Mouse (Mus musculus) forebrain, embryonic 16.5 days (tissue): ENCODE results near the gene Pcbp2. TPM values are rescaled to one million over a fixed set of nuclear protein-coding genes. Genes with fewer than 3 reads are reported as not detected.

Experiments
- ATAC-seq: fragments of 200-750 bp; cut with Nextera tagmentation; 2 replicates; pipeline ENCODE4 v1.8.0; 2017; ENCODE audit warnings: mild to moderate bottlenecking, moderate library complexity
- H3K27ac ChIP-seq: fragments of 300-500 bp; sonication (generic); 2 replicates; pipeline ENCODE4 v1.5.1; 2014; ENCODE audit warnings: low read length, control low read depth
- H3K27me3 ChIP-seq: fragments of 300-500 bp; sonication (generic); replicated peaks from 2 replicates; pipeline ENCODE4 v1.6.1; 2014; ENCODE audit warnings: low read length; ENCODE audit not compliant: control insufficient read depth, insufficient read depth
- H3K36me3 ChIP-seq: fragments of 300-500 bp; sonication (generic); 2 replicates; pipeline ENCODE4 v1.6.1; 2014; ENCODE audit not compliant: control insufficient read depth, insufficient read depth
- H3K4me1 ChIP-seq: fragments of 300-500 bp; sonication (generic); replicated peaks from 2 replicates; pipeline ENCODE4 v1.6.1; 2014; ENCODE audit warnings: low read length; ENCODE audit not compliant: control insufficient read depth, insufficient read depth
- H3K4me2 ChIP-seq: fragments of 300-500 bp; sonication (generic); 2 replicates; pipeline ENCODE4 v1.6.1; 2014; ENCODE audit warnings: mild to moderate bottlenecking, low read length, control low read depth
- H3K4me3 ChIP-seq: fragments of 300-500 bp; sonication (generic); replicated peaks from 2 replicates; pipeline ENCODE4 v1.5.1; 2014; ENCODE audit warnings: mild to moderate bottlenecking, low read length, control low read depth
- H3K9ac ChIP-seq: fragments of 300-500 bp; sonication (generic); replicated peaks from 2 replicates; pipeline ENCODE4 v1.6.1; 2014; ENCODE audit warnings: low read depth, low read length, control low read depth
- H3K9me3 ChIP-seq: fragments of 300-500 bp; sonication (generic); 2 replicates; pipeline ENCODE4 v1.6.1; 2016; ENCODE audit warnings: low read length; ENCODE audit not compliant: control insufficient read depth
- WGBS: fragments of 180-500 bp; shearing (Covaris S2); extraction: QIAGEN DNeasy Blood & Tissue Kit; methylation state at CpG from one replicate; pipeline ENCODE4 v1.1.7; 2014; 5-methylcytosine and 5-hydroxymethylcytosine counted together
- polyA plus RNA-seq: library from polyadenylated mRNA; unstranded; fragments of >200 nt; fragmentation: Nextera tagmentation; extraction: Ambion mirVana; gene quantifications from 2 replicates; pipeline ENCODE4 v1.2.1, GENCODE M21; 2015

The Pcbp2 gene
- polyA plus RNA-seq, 1 experiment from 2014 or later, result 144 TPM

GRCm38 (mm10) chr15:102526111-102527002, 56.0 kb downstream of the Pcbp2 start:
- no peaks in the 10 kb centered on the region for H3K27me3 ChIP-seq
- peaks cover 18% of the 10 kb centered on the region for H3K36me3 ChIP-seq
- H3K4me2 ChIP-seq, result no peak overlapping the region
- WGBS, result 86% methylated on average over 6 of the region's 6 CpGs
- ATAC-seq, result no peak
- no peak overlapping the region for H3K4me3 ChIP-seq
- no peak overlapping the region for H3K9ac ChIP-seq
- H3K27ac ChIP-seq, result no peak overlapping the region
- H3K4me1 ChIP-seq, result no peaks in the 10 kb centered on the region
- no peaks in the 10 kb centered on the region for H3K9me3 ChIP-seq

GRCm38 (mm10) chr15:102527936-102528335, 57.6 kb downstream of the Pcbp2 start:
- H3K27ac ChIP-seq, result no peak overlapping the region
- H3K9me3 ChIP-seq, result no peaks in the 10 kb centered on the region
- peaks cover 16% of the 10 kb centered on the region for H3K36me3 ChIP-seq
- no peak overlapping the region for H3K4me2 ChIP-seq
- H3K4me1 ChIP-seq, result no peaks in the 10 kb centered on the region
- ATAC-seq, result no peak
- H3K9ac ChIP-seq, result no peak overlapping the region
- no peaks in the 10 kb centered on the region for H3K27me3 ChIP-seq
- no peak overlapping the region for H3K4me3 ChIP-seq
- 74% methylated on average over 3 of the region's 3 CpGs for WGBS

DNA sequence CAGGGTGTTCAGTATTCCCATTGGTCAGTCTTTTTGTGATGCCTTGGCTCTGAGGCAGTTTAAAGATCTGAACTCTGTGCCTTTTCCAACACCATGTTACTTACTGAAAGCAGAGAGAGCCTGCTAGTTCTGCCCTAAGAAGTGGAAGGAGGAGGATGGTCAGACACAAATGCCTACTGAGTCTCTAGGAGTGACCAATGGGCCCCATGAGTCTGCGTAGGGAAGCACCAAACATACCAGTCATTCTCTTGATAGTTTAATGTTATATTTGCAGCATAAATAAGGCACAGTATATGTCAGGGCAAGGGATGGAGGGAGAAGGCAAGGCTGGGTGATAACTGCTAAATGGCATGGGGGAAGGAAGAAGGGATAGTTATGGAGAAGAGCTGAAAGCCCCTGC, 58.1 kb downstream of the Pcbp2 start:
- Histone ChIP-seq H3K36me3 (peaks cover 16% of the 10 kb centered on the region), H3K27me3 (no peaks in the 10 kb centered on the region), H3K9me3 (no peaks in the 10 kb centered on the region), H3K4me2 (no peak overlapping the region), H3K9ac (no peak overlapping the region), H3K4me3 (no peak overlapping the region), H3K27ac (no peak overlapping the region), H3K4me1 (no peaks in the 10 kb centered on the region)
- ATAC-seq, result no peak
- WGBS, result 90% methylated on average over 1 of the region's 1 CpGs

DNA sequence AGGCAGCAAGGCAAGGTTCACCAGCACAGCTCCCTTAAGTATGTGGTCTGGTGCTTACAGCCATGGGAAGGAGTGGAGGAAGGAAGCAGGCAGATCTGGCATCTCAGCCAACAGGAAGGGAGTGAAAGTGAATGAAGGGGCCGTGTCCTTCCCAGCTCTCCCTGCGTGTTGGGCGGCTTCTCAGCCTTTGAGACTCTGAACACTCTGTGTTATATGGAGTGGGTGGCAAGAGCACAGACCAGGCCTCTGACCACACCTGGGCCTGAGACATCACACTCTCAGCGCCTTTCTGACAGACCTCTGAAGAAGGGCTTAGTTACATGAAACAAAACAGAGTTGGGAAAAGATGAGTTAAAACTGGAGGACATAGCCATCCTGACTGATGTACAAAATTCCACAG, 60.2 kb downstream of the Pcbp2 start:
- H3K4me1 ChIP-seq, result no peaks in the 10 kb centered on the region
- ATAC-seq, result no peak
- no peak overlapping the region for H3K27ac ChIP-seq
- H3K4me2 ChIP-seq, result no peak overlapping the region
- H3K27me3 ChIP-seq, result no peaks in the 10 kb centered on the region
- WGBS, result 77% methylated on average over 4 of the region's 4 CpGs
- H3K9me3 ChIP-seq, result no peaks in the 10 kb centered on the region
- peaks cover 18% of the 10 kb centered on the region for H3K36me3 ChIP-seq
- H3K9ac ChIP-seq, result no peak overlapping the region
- no peak overlapping the region for H3K4me3 ChIP-seq

GRCm38 (mm10) chr15:102531586-102531985, 61.2 kb downstream of the Pcbp2 start:
- Histone ChIP-seq H3K4me3 (no peak overlapping the region), H3K36me3 (peaks cover 18% of the 10 kb centered on the region), H3K9me3 (no peaks in the 10 kb centered on the region), H3K9ac (no peak overlapping the region), H3K27ac (peak overlapping the region; percentile 10; the same call in 1 of the 2 replicates), H3K4me2 (no peak overlapping the region), H3K27me3 (no peaks in the 10 kb centered on the region), H3K4me1 (no peaks in the 10 kb centered on the region)
- WGBS, result 95% methylated on average over 4 of the region's 4 CpGs
- no peak for ATAC-seq

- ATAC-seq, result no peak; the same call in 1 of the 2 replicates
These were observed 62.0 kb downstream of the Pcbp2 start for GRCm38 (mm10) chr15:102532106-102532900.

DNA sequence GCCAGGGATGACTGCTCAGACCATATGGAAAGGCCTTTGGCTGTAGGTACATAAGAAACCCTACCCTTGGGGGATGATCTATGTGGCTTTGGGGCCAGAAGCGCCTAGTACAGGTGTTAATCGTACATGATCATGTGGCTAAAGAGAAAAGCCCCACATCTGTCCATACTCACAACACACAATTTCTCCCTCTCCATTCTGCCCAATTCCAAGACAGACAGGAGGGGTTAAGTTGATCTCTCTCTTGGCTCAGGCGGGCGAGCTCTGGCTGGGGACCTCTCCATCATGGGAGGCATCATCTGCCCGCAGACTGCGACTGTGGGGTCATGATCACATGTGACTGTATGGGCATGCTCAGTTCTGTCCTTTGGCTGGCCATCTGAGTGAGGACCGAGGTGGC, 63.6 kb downstream of the Pcbp2 start:
- Histone ChIP-seq H3K9me3 (no peaks in the 10 kb centered on the region), H3K27me3 (no peaks in the 10 kb centered on the region), H3K27ac (no peak overlapping the region), H3K4me1 (no peaks in the 10 kb centered on the region), H3K4me3 (no peak overlapping the region), H3K9ac (no peak overlapping the region), H3K4me2 (no peak overlapping the region), H3K36me3 (peaks cover 15% of the 10 kb centered on the region)
- WGBS, result 93% methylated on average over 7 of the region's 7 CpGs
- ATAC-seq, result no peak

More at GRCm38 (mm10) chr15:102532106-102532900, 62.0 kb downstream of the Pcbp2 start:
- Histone ChIP-seq H3K27me3 (no peaks in the 10 kb centered on the region), H3K27ac (peak overlapping the region; percentile 79), H3K4me2 (no peak overlapping the region), H3K9me3 (no peaks in the 10 kb centered on the region), H3K36me3 (peaks cover 18% of the 10 kb centered on the region), H3K9ac (no peak overlapping the region), H3K4me1 (no peaks in the 10 kb centered on the region), H3K4me3 (no peak overlapping the region)
- 78% methylated on average over 3 of the region's 3 CpGs for WGBS

DNA sequence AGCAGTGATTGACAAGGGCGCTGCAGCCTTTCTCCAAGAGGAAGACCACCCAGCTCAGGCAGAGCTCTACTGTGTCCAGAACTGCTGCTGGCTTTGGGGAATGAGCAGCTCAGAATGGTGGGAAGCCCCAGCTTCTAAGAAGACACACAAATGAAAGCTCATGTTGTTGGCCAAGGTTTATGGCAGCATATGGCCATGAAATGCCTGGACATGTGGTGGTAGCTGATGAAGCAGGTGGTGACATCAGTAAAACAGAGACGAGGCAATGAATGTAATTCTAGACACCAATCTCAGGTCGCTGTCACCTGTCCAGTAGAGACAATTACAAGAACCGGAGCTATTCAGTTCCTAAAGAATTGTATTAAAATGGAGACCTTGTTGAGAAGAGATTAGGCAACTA, 74.5 kb downstream of the Pcbp2 start:
- no peaks in the 10 kb centered on the region for H3K27me3 ChIP-seq

GRCm38 (mm10) chr15:102546246-102546645, 75.9 kb downstream of the Pcbp2 start:
- peaks cover 5% of the 10 kb centered on the region for H3K36me3 ChIP-seq
- no peaks in the 10 kb centered on the region for H3K9me3 ChIP-seq
- no peak for ATAC-seq
- WGBS, result 66% methylated on average over 3 of the region's 3 CpGs
- H3K27ac ChIP-seq, result peak overlapping the region; percentile 88
- no peak overlapping the region for H3K4me2 ChIP-seq
- H3K4me1 ChIP-seq, result peaks cover 9% of the 10 kb centered on the region
- no peak overlapping the region for H3K9ac ChIP-seq
- H3K4me3 ChIP-seq, result no peak overlapping the region
- H3K27me3 ChIP-seq, result no peaks in the 10 kb centered on the region

More for the DNA sequence above, 74.5 kb downstream of the Pcbp2 start:
- peak; percentile 29; the same call in 1 of the 2 replicates for ATAC-seq
- Histone ChIP-seq H3K4me1 (peaks cover 9% of the 10 kb centered on the region), H3K27ac (peak overlapping the region; percentile 13), H3K9me3 (no peaks in the 10 kb centered on the region), H3K36me3 (peaks cover 12% of the 10 kb centered on the region), H3K4me2 (no peak overlapping the region), H3K9ac (no peak overlapping the region), H3K4me3 (no peak overlapping the region)
- WGBS, result 70% methylated on average over 4 of the region's 4 CpGs
